ENCODE assay signal across 17 mouse cellular contexts in the genomic region with DNA sequence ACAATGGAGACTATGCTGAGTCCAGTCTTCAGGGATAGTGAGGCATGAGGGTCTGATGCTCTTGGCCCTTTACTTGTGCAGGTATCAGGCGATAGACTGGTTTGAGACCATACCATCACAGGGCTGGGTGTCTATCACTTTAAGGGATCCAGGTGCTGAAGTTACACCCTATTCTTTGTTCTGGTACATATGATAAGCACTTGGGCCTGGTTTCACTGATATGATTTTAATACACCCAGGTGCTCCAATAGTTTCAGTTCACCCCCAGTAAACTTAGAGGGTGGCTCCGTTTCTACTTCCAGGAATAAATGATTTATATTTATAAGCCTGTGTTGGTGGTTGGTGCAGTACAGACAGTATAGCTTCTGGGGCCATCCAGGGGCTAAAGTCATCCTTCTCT.
"Had no signal": no experiment of that assay in that cellular context is flagged by ENCODE, and none has a peak within 500 bp of the region (broad histone marks: within the 10 kb centered on the region; RNA-seq: fewer than 3 reads in every experiment).

No protein-coding gene starts in this region.

- H3K27me3 ChIP-seq: liver, embryonic 15.5 days; lung, embryonic 15.5 days; megakaryocyte, embryonic 14.5 days; midbrain, embryonic 12.5 days; neural tube, embryonic 12.5 days had no signal

- ATAC-seq: lung, postnatal 0 days had no signal

- H3K27ac ChIP-seq: liver, embryonic 15.5 days; lung, embryonic 15.5 days; macrophage; midbrain, embryonic 12.5 days; neural tube, embryonic 12.5 days had no signal

- H3K36me3 ChIP-seq: liver, embryonic 15.5 days; lung, embryonic 15.5 days; midbrain, embryonic 12.5 days; neural tube, embryonic 12.5 days had no signal

- H3K9me3 ChIP-seq: liver, embryonic 15.5 days; lung, embryonic 15.5 days; megakaryocyte, embryonic 14.5 days; midbrain, embryonic 12.5 days; neural tube, embryonic 12.5 days had no signal

- H3K9ac ChIP-seq: liver, embryonic 15.5 days; liver, postnatal 0 days; lung, embryonic 15.5 days; midbrain, embryonic 12.5 days; neural tube, embryonic 12.5 days had no signal

- H3K4me1 ChIP-seq: liver, embryonic 15.5 days; lung, embryonic 15.5 days; midbrain, embryonic 12.5 days; neural tube, embryonic 12.5 days had no signal

- DNase-seq: liver, postnatal 0 days; lung, adult 2 months; lung, postnatal 14 days; lung, postnatal 36 days; midbrain, embryonic 14.5 days; right cerebral cortex, postnatal 14 days; spleen, adult 18-20 months; thymus, adult 2 months; thymus, postnatal 25 days; thymus, postnatal 4 days had no signal

- H3K4me3 ChIP-seq: liver, embryonic 15.5 days; lung, embryonic 15.5 days; megakaryocyte, embryonic 14.5 days; midbrain, embryonic 12.5 days; neural tube, embryonic 12.5 days had no signal

- H3K4me2 ChIP-seq: liver, embryonic 15.5 days; lung, embryonic 15.5 days; midbrain, embryonic 12.5 days; neural tube, embryonic 12.5 days had no signal
